Mouse (Mus musculus) neural tube, embryonic 10.5 days (tissue): ENCODE measurements around the gene Rhoh.

ENCODE experiments used
- DNase-seq: peaks from one replicate; pipeline ENCODE4 v3.0.0-alpha.2; 2017; ENCODE audit warnings: low spot score; ENCODE audit errors: extremely low spot score

Gene Rhoh

DNA sequence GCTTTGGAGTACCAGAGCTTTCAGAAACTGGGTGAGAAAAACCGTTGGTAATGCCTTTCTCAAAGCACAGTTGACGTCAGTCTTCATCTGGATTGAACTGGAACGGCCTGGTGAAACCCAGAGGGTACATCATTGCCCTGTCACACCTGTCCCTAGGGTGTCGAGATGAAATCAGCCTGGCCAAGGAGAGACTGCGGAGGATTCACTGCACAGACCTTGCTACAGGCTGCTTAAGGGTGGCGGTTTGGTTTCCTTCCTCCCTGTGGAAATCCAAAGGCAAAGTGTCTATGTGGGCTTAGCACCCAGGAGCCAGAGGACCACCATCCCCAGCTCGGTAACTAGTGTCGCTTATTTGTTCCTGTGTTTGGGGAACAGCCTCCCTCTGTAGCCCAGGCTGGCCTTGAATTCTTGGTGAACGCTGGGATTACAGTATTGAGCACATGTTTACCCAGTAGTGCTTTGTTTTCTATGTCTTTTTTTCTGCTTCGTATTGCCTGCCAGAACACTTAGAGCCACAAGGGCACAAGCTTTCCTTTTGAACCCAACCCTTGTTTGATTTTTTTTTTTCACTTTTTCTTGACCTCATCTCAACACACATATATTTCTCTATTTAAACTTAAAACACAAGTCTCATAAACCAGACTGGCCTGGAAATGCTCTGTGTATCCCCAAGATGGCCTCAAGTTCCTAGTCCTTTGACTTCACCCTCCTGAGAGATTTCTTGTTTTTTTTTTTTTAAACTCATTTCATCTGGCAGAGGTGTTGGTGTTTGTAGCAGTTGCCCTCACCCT, at the start of gene Rhoh:
TSS of gene Rhoh (plus strand) at position 60 of the 791 bp plus-strand sequence.
- DNase-seq: no peak

DNA sequence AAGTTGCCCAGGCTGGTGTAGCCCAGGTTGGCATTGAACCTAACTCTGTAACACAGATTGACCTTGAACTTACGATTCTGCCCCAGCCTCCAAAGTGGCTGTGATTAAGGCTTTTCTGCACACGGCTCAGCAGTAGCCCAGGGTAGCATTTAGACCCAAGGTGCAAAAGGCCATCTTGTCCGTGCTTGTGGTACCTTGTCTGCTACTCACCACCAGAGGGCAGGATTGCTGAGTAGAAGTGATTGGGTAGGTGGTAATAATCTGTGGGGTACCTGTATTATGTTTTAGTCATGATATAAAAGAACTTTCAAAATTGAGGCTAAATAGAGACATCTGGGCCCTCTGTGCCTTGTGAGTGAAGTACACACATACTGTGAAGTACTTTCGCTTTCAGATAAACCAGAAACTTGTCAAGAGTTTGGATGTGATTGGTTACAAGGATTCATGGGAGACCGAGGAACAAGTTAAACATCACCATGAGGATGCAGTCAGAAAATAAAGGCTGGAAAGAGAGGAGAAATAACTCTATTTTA, 37.3 kb upstream of the Rhoh start:
- DNase-seq: no peak

DNA sequence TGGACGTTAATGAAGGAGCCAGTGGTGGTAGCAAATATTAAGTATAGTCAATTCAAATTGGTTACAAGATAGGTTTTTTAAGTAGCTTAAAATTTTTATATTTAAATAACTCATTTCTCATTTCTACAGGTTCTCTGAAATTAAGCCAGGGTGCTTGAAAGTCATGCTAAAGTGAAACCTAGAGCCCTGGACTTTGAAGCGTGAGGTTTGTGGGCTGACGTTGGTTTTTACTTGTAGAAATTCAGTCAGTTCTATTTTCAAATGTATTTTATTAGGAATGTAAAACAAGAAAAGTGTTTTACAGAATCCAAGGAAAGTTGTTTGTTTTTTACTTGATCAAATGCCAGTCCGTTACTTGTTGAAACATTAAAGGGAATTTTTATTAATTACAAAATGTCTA, 34.5 kb upstream of the Rhoh start:
- DNase-seq: no peak

DNA sequence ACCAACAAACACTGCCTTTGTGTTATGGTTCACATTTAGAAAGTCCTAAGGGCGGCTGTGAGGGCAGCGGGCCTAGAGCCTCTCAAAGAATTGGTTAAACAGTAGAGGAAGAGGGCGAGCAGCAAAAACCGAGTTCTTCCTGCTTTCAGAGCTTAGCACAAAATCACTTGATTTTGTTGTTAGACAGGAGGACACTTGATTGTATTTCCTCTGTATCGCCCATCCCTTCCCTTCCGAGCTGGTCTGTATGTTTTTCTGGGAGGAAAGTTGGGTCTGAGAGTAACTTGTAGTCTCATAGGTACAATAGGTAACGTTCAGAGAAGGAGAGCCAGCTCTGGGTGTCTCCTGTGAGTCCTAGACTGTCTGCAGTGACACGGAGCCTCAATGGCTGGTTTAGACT, 33.9 kb upstream of the Rhoh start:
- DNase-seq: no peak

DNA sequence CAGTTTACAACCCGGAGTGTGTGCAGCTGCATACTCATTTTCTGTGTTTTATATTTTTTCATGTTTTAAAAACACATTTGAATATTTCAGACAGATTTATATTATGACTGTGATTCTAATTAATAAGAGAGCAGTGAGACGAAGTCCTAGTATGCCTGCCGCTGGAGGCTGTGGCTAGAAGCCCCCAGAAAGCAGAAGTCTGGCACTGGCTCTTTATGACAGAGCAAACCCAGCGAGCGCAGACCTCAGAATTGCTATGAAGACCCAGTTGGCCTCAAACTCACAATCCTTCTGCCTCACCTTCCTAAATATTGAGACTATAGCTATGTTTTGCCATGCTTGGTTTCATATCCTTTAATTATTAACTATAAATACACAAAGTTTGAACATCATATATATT, 32.8 kb upstream of the Rhoh start:
- no peak for DNase-seq

DNA sequence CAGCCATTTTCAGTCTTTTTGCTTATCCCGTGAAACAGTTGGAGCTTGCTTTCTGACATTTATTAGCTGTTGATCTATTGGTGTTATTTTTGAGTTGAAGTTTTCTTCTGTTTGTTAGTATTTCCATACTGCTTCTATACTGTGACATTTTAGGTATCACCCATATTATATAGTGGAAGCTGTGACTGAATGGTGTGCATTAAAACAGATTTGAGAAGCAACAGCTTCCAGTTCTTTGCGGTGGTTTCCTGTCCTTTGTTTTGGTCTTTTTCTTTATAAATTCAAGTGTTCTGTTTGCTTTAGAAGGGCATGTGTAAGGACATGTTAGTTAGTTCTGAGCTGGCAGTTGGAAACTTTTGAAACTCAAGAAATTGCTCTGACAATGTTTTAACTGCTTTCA, 32.0 kb upstream of the Rhoh start:
- no peak for DNase-seq

DNA sequence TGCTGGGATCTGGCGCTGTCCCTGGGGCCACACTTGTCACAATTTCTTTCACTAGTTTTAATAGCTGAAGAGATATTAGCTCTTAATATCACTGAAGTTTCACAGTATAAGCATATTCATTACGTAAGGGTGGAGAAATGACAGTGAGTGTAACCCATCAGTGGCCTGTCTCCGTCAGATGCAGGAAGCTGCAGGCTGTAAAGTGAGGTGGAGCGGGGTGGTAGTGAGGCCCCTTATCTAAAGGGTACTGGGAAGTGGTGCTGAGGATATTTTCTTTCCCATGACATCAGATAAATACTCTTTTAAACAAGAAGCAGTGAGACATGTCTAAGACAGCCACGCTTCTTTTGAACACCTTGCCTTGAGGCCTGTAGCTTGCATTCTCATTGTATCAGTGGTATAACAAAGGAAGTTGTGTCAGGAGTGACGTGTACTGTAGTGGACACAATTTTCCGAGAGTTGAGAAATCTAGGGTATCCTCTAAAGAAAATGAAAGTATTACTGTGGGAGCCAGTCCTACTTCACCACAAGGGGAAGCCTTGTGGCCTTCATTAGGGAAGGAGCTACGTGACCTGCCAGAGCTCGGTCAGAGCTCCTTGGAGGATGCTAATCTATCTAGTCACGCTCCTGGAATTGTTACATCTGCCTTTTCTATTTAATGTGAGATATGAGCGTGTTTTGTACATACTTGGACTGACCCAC, 28.9 kb upstream of the Rhoh start:
- no peak for DNase-seq

DNA sequence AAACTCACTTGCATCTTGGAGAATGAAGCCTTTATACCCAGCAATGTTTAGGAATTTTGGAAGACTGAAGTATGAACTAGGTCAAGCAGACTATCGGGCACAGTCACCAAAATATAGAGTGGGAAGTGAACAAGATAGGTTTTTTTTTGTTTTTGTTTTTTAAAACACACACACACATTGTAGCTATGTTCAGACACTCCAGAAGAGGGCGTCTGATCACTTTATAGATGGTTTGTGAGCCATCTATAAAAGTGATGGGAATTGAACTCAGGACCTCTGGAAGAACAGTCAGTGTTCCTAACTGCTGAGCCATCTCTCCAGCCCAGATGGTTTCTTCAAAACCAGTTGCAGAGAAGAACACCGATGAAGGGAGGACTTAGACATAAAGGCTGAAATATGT, 27.9 kb upstream of the Rhoh start:
- no peak for DNase-seq

DNA sequence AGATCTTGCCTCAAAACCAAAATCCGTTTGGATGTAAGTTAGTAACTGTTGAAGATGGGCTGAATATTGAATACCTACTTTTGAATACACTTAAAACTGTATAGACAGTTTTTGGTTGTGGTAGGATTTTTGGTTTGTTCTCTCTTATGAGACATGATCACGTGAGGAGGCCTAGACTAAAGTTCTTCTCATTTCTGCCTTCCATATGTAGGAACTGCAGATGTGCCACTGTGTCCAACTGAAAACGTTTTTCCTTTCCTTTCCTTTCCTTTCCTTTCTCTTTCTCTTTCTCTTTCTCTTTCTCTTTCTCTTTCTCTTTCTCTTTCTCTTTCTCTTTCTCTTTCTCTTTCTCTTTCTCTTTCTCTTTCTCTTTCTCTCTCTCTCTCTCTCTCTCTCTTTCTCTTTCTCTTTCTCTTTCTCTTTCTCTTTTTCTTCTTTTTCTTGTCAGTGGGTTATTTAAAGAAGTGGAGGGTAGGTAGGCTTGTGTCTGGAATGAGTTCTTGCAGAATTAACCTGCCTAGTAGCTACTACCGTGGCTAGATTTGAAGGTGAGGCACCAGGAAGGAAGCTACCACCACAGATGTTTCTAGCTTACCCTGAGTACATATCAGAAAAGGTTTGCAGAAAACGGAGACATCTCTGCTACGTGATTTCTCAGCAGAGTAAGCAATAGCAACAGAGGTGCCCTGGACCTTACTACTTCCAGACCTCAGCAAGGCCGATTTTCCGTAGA, 27.1 kb upstream of the Rhoh start:
- no peak for DNase-seq

DNA sequence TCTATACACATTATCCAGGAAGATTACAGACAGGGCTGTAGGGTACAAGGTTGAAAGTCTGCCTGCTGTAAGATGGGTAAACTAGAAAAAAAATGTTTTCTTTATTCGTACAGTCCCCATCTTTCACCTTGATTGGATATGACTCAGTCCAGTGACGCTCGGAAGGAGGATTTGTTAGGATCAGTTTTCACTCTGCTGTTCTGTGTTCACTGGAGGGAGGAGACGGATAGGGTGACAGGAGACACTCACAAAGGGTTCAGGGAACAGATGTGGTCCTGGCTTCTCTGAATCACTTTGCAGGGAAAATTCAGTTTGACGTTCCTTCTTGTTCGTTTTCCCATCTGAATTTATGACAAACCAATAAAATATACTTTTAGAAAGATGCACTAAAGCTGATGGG, 23.0 kb upstream of the Rhoh start:
- DNase-seq: no peak

DNA sequence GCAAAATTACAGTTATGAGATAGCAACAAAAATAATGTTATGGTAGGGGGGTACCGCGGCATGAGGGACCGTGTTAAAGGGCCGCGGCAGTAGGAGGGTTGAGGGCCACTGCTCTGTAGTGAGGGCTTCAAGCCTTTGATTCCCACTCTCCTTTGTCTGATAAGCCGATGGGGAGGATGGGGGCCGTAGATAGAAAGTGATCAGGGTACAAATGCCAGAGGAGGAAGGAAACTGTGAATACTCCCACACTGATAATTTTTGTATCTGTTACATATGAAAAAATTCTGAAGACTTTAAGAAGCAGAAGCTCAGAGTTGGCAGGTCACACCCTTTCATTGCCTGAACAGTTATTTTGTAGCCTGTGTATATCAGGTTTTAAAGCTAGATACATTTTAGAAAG, 18.1 kb upstream of the Rhoh start:
- no peak for DNase-seq

DNA sequence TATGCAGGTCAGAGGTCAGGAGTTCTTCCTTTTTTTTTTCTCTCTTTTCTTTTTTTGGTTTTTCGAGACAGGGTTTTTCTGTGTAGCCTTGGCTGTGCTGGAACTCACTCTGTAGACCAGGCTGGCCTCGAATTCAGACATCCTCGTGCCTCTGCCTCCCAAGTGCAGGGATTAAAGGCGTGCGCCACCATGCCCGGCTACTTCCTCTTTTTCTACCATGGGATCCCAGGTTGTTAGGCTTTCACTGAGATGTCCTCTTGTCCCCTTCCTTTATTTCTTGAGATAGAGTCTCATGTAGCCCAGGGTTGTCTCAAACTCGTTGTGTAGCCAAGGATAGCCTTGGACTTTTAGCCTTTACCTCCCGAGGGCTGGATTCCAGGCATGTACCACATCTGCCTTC, 14.5 kb upstream of the Rhoh start:
- DNase-seq: no peak

DNA sequence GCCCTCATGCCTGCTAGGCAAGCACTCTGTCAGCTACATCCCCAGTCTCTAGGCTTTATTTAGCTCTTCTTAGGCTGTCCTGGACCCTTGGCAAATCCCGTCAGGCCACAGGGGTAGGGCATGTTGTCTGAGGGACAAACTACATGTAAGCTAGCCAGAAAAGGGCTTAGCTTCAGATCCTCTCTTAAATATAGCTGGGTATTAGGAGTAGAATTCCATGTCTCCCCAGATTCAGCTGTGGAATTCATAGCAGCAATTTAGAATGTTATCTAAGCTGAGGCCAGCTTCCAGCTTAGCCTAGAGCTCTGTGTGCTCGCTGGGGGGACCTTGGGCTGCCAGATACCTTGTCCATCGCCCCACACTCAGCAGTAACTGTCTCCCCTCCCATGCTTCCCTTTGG, 14.1 kb upstream of the Rhoh start:
- DNase-seq: no peak

DNA sequence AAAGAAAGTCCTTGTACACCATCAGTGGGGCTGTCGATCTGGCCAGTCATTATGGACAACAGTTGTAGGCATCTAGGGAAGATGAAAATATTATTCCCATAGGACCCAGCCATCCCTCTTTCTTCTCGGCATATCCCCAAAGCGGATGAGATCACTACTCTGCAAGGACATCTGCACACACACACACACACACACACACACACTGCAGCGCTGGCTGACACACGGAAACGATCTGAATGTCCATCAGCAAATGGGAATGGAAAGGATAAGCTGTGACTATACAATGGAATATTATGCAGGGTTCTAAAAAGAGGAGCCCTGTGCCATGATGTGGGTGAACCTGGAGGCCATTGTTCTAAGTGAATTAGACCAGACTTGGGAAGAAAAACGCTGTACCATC, 13.4 kb upstream of the Rhoh start:
- DNase-seq: no peak

DNA sequence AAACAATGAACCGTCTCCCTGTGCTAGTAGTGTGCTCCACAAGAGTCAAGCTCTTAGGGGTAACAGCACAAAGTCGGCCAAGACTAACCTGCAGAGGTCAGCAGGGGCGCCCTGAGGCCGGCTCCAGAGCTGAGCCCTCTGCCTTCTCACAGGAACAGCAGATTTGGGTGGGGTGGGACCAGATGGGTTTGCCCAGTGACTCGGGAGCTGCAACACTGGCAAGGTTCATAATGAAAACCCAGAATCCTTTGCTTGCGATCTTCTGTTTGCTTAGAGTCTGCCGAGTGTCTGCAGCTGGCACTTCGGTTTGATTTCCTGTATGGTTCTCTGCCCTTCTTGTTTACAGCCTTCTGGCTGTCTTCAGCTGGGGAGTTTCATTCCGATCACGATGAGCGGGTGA, 10.2 kb upstream of the Rhoh start:
- DNase-seq: no peak

DNA sequence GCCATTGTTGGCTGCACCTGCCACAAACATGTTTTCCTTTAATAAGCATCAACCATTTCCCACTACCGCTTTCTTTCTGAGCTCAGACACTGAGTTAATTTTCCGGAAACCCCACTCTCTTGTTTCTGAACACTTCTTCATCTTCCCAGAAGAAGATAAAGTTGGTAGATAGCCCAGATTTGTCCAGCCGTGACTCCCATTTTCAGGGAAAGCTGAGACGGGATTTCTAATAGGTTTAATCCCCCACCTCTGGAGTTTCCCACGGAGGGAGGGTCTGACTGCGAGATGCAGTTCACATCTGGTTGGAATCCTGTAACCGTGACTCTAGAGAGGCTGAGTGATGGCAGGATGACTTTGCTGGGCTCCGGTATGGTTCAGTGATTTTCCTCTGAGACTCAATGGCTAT, 6.2 kb upstream of the Rhoh start:
- DNase-seq: no peak

DNA sequence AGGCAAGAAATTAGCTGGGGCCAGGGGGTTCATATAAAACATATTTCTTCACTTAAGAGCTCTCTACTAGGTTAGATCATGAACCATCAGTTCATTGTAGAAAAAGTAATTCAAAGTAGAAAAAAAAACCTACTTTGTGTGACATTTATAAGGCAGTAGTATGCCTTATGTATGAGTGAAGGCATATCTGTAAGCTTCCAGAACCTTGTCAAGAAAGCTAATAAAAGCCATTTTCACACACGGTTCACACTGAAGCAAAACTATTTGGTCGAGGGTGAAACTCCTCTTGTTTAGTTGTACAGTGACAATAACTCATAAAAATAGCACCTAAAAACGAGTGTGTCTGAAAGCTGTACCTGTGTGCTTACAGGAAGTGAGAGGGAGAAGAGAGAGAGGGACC, 5.4 kb upstream of the Rhoh start:
- no peak for DNase-seq

DNA sequence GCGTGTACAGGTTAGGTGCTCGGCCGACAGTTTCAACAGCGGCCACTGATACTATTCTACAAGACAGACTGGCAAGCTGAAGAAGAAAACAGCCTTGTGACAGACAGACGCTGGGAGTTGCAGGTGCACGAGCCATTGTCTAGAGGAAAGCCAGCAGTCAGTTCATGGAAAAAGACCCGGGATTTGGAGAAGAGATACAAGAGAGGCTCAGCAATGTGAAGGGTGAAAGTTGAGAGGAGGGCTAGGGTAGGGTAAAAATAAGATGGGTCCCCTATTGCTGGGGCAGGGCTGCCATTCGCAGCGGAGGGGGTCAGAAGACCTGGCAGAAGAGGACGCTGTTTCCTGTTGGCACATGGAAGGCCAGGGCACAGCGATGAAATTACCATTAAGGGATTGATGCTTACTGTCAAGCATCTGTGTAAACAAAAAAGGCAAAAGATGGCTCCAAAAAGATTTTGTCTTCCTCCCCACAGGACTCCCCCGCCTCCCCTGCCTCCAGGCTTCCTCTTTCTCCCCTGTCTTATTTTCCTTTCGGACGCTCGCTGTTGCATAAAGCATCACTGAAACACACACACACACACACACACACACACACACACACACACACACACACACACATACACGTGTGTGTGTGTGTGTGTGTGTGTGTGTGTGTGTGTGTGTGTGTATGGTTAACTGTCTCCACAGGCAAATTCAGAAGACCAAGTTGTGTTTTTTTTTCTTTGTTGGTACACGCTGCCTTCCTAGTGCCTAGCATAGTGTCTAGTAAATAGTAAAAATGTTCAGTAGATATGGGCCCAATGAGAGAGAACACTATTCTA, 4.2 kb upstream of the Rhoh start:
- DNase-seq: no peak

DNA sequence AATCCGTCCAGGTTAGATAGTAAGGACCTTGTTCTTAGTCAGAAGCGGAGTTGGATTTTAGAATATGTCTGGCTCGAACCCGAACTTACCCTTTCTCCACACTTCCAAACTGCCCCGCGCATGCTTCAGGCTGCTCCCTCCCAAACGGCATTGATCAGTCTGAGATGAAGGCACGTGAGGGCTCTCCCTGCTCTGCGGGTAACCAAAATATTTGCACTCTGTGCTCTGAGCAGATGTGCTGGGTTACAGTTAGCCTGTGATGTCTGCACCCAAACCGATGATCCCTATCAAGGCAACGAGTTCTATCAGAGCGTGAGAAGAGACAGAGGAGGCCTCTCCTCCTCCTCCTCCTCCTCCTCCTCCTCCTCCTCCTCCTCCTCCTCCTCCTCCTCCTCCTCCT, 3.1 kb upstream of the Rhoh start:
- no peak for DNase-seq

DNA sequence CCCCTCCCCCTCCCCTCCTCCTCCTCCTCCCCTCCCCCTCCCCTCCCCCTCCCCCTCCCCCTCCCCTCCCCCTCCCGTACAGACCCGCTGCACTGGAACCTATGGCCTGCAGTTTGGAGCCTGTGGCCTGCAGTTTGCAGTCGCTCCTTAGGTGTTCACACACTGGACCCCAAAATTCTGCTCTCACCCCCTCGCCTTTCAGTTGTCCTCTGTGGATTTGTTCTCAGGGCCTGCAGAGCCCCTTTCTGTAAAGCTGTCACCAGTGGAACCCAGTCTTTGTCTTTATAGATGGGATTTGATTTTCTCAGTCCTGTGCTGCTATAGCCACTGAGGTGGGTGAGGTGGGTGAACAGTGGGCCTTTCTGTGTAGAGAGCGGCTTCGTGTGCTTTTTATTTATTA, 2.7 kb upstream of the Rhoh start:
- DNase-seq: no peak

DNA sequence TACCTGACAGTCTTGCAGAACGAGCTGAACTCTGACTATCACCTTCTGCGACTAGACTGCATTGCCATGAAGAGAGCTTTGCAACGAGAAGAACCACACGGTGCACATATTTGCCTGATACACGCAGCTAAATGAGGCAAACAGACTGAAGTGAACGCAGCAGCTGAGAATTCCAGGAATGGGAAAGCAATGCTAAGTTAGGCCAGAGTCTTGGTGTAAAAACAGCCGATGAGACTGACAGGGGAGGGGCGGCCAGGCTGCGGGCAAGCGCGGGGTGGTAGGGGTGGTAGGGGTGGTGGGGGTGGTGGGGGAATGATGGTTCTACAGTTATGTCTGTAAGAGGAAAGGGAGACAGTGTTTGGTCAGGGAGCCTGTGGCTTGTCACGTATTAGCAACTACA, 2.1 kb upstream of the Rhoh start:
- peak; percentile 38 for DNase-seq
